Mouse (Mus musculus): Measurements from ENCODE around the gene Plg. TPM values are rescaled to one million over a fixed set of nuclear protein-coding genes. Genes with fewer than 3 reads are reported as not detected.

The Plg gene
- total and polyA plus RNA-seq, 3 experiments: not detected

DNA sequence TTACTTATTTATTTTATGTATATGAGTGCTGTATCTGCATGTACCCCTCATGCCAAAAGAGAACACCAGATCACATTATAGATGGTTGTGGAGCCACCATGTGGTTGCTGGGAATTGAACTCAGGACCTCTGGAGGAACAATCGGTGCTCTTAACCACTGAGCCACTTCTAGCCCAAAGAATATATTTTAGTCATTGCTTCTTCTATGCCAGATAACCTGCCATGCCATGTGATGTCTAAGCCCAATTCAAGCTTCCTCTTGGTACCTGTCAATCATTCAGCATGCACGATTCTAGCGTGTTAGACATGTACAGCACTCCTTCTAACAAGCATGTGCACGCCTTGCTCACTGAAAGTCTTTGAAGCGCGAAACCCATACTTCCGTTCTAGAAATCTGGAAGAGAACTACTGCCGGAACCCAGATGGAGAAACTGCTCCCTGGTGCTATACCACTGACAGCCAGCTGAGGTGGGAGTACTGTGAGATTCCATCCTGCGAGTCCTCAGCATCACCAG lies 17.8 kb downstream of the Plg start:
- Histone ChIP-seq H3K9me3 (replicated peaks; ENCODE audit: insufficient read depth, low read length) (no peaks in the 10 kb centered on the region), H3K9ac (ENCODE audit: control insufficient read depth, low read depth, low read length, poor library complexity, severe bottlenecking) (no peak overlapping the region), H3K79me2 (ENCODE audit: control insufficient read depth, insufficient read depth, low read length, poor library complexity) (no peaks in the 10 kb centered on the region), H3K4me3 (ENCODE audit: control insufficient read depth in 1 of 2, insufficient read depth in 1 of 2, low read depth in 2 of 2, low read length in 2 of 2) (no peak overlapping the region), H3K27me3 (ENCODE audit: control insufficient read depth in 1 of 2, insufficient read depth in 2 of 2, low read length in 2 of 2) (peaks cover 3 to 4% of the 10 kb centered on the region in 2 experiments; a peak in 3 of 4 replicates), H3K4me1 (ENCODE audit: control insufficient read depth in 1 of 2, insufficient read depth in 2 of 2, low read length in 2 of 2) (no peaks in the 10 kb centered on the region), H3K36me3 (ENCODE audit: control insufficient read depth in 1 of 2, insufficient read depth in 2 of 2, low read length in 2 of 2) (no peaks in the 10 kb centered on the region), H3K27ac (ENCODE audit: control insufficient read depth, low read depth, low read length) (no peak overlapping the region)
- peak; percentile 54; the same call in 1 of the 2 replicates for TF ChIP-seq TBP (IDR thresholded peaks at IDR 0.05; ENCODE audit: low read depth, low read length)
- no peak for TF ChIP-seq SIN3A (IDR thresholded peaks at IDR 0.05; ENCODE audit: low read length)
- no peak for DNase-seq (ENCODE audit: low read depth, low spot score)

DNA sequence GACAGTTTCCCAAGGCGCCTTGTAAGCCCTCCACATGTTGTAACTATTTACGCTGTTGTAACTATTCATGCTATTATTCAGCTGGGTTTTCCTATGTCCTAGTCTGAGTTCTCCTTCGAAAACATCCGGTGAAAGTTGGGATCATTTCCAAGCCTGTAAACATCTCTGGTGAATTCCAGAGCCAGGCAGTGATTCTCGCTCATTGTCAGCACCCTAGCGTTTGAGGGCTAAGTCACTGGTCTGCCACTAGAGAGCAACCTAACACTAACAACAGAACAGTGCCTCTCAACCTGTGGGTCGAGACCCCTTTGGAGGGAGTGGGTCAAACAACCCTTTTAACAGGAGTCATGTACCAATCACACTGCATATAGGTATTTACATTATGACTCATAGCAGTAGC lies 25.0 kb downstream of the Plg start:
- Histone ChIP-seq H3K79me2 (ENCODE audit: control insufficient read depth, insufficient read depth, low read length, poor library complexity) (no peaks in the 10 kb centered on the region), H3K9me3 (replicated peaks; ENCODE audit: insufficient read depth, low read length) (no peaks in the 10 kb centered on the region), H3K4me3 (ENCODE audit: control insufficient read depth in 1 of 2, insufficient read depth in 1 of 2, low read depth in 2 of 2, low read length in 2 of 2) (no peak overlapping the region), H3K36me3 (ENCODE audit: control insufficient read depth in 1 of 2, insufficient read depth in 2 of 2, low read length in 2 of 2) (no peaks in the 10 kb centered on the region), H3K4me1 (ENCODE audit: control insufficient read depth in 1 of 2, insufficient read depth in 2 of 2, low read length in 2 of 2) (no peaks in the 10 kb centered on the region), H3K27me3 (ENCODE audit: control insufficient read depth in 1 of 2, insufficient read depth in 2 of 2, low read length in 2 of 2) (no peaks in the 10 kb centered on the region; a peak in 1 of 4 replicates), H3K9ac (ENCODE audit: control insufficient read depth, low read depth, low read length, poor library complexity, severe bottlenecking) (no peak overlapping the region), H3K27ac (ENCODE audit: control insufficient read depth, low read depth, low read length) (no peak overlapping the region)
- TF ChIP-seq HCFC1 (IDR thresholded peaks at IDR 0.05; ENCODE audit: low read depth, low read length): no peak
- TF ChIP-seq CTCF (IDR thresholded peaks at IDR 0.05 in 2 of 3, conservative IDR thresholded peaks at IDR 0.05 in 1 of 3; ENCODE audit: control insufficient read depth in 1 of 3, insufficient read depth in 1 of 3, low read depth in 2 of 3, low read length in 3 of 3, poor library complexity in 1 of 3, severe bottlenecking in 1 of 3): 0 out of 6 replicates have a peak, but pooled peaks of 1 of the 3 experiments have one; percentile 3
- no peak for DNase-seq (ENCODE audit: low read depth, low spot score)

DNA sequence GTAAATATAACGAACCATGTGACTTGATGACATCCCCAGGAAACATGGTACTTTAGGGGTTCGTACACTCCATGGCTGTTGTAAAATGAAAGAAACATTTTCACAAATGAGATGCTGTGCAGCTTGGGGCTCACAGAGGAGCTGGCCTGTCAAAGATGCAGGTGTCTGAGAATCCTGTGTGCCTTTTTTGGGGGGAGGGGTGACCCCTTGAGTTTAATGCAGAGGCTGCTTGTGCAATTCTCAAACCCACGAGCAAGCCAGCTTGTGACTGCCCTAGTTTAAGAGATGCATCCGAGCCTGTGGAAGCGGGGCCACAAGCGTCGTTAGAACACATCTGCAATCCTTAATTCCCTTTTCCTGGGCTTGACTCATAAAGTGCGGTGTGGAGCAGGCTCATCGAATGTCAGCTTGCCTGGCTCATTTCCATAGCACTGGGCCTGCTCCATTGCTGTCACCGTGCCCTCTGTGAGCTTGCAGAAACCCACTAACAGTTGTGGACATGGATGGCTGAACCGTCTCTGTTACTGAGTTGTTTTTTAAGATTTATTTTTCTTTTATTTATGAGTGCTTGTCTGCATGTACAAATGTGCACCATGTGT lies 31.0 kb downstream of the Plg start:
- Histone ChIP-seq H3K9me3 (replicated peaks; ENCODE audit: insufficient read depth, low read length) (no peaks in the 10 kb centered on the region), H3K4me3 (ENCODE audit: control insufficient read depth in 1 of 2, insufficient read depth in 1 of 2, low read depth in 2 of 2, low read length in 2 of 2) (no peak overlapping the region), H3K27me3 (ENCODE audit: control insufficient read depth in 1 of 2, insufficient read depth in 2 of 2, low read length in 2 of 2) (no peaks in the 10 kb centered on the region), H3K36me3 (ENCODE audit: control insufficient read depth in 1 of 2, insufficient read depth in 2 of 2, low read length in 2 of 2) (no peaks in the 10 kb centered on the region), H3K27ac (ENCODE audit: control insufficient read depth, low read depth, low read length) (no peak overlapping the region), H3K79me2 (ENCODE audit: control insufficient read depth, insufficient read depth, low read length, poor library complexity) (no peaks in the 10 kb centered on the region), H3K4me1 (ENCODE audit: control insufficient read depth in 1 of 2, insufficient read depth in 2 of 2, low read length in 2 of 2) (no peaks in the 10 kb centered on the region), H3K9ac (ENCODE audit: control insufficient read depth, low read depth, low read length, poor library complexity, severe bottlenecking) (no peak overlapping the region)
- TF ChIP-seq ZKSCAN1 (IDR thresholded peaks at IDR 0.05; ENCODE audit: low read depth, low read length) (no peak), MAX (IDR thresholded peaks at IDR 0.05; ENCODE audit: low read length) (no peak), JUND (IDR thresholded peaks at IDR 0.05; ENCODE audit: low read depth, low read length) (no peak)
- DNase-seq (ENCODE audit: low read depth, low spot score): no peak

DNA sequence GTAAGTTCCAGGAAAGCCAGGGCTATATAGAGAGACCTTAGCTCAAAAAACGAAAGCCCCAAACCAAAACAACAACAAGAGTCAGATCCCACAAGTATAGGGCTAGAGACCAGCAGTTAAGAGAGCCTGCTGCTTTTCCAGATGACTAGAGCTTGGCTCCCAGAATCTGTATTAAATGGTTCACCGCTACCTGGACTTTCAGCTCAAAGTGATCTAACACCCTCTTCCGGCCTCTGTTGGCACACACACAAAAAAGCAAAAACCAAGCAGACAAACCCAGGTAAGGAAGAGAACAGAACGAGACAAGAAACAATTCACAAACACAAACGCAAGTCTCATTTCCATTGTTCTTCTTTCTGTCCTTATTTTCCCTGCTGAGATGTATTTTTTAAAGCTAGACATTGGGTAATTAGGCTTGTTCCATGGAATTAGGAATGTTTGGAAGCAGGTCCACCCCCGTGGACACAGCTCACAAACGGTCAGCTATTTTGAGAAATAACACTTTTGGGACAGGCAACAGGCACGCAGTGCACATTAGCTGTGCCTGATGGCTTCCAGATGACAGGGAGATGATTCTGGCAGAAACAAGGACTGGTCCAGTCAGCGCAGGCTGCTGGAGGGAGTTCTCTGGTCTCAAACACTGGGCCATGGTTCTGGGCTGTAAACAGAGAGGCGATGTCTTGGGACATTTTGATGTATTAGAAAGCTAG lies 33.9 kb downstream of the Plg start:
- H3K27ac ChIP-seq (ENCODE audit: control insufficient read depth, low read depth, low read length): no peak overlapping the region
- TF ChIP-seq E2F4 (IDR thresholded peaks at IDR 0.05; ENCODE audit: borderline replicate concordance, low read depth, low read length) (no peak), MXI1 (IDR thresholded peaks at IDR 0.05; ENCODE audit: low read depth, low read length) (no peak), ZKSCAN1 (IDR thresholded peaks at IDR 0.05; ENCODE audit: low read depth, low read length) (no peak), ZC3H11A (IDR thresholded peaks at IDR 0.05; ENCODE audit: low read depth, low read length) (no peak), MEF2A (IDR thresholded peaks at IDR 0.05; ENCODE audit: extremely low read depth, insufficient replicate concordance, low read depth, low read length, poor library complexity, severe bottlenecking) (no peak), EP300 (IDR thresholded peaks at IDR 0.05; ENCODE audit: low read depth in 1 of 2, low read length in 2 of 2) (no peak), NRF1 (IDR thresholded peaks at IDR 0.05; ENCODE audit: insufficient read depth, low read depth, low read length, poor library complexity, severe bottlenecking) (no peak), CTCF (IDR thresholded peaks at IDR 0.05 in 2 of 3, conservative IDR thresholded peaks at IDR 0.05 in 1 of 3; ENCODE audit: control insufficient read depth in 1 of 3, insufficient read depth in 1 of 3, low read depth in 2 of 3, low read length in 3 of 3, poor library complexity in 1 of 3, severe bottlenecking in 1 of 3) (no peak), NELFE (IDR thresholded peaks at IDR 0.05; ENCODE audit: low read depth, low read length) (no peak), CHD1 (IDR thresholded peaks at IDR 0.05; ENCODE audit: low read depth, low read length) (no peak), ELF1 (IDR thresholded peaks at IDR 0.05; ENCODE audit: low read depth, low read length) (no peak), TAL1 (IDR thresholded peaks at IDR 0.05; ENCODE audit: low read length) (no peak)

More for the DNA sequence above, 33.9 kb downstream of the Plg start:
- Histone ChIP-seq H3K4me3 (ENCODE audit: control insufficient read depth in 1 of 2, insufficient read depth in 1 of 2, low read depth in 2 of 2, low read length in 2 of 2) (no peak overlapping the region), H3K27me3 (ENCODE audit: control insufficient read depth in 1 of 2, insufficient read depth in 2 of 2, low read length in 2 of 2) (no peaks in the 10 kb centered on the region), H3K4me1 (ENCODE audit: control insufficient read depth in 1 of 2, insufficient read depth in 2 of 2, low read length in 2 of 2) (no peaks in the 10 kb centered on the region), H3K79me2 (ENCODE audit: control insufficient read depth, insufficient read depth, low read length, poor library complexity) (no peaks in the 10 kb centered on the region), H3K36me3 (ENCODE audit: control insufficient read depth in 1 of 2, insufficient read depth in 2 of 2, low read length in 2 of 2) (no peaks in the 10 kb centered on the region), H3K9ac (ENCODE audit: control insufficient read depth, low read depth, low read length, poor library complexity, severe bottlenecking) (no peak overlapping the region), H3K9me3 (replicated peaks; ENCODE audit: insufficient read depth, low read length) (no peaks in the 10 kb centered on the region)
- DNase-seq (ENCODE audit: low read depth, low spot score): no peak

Measured in MEL (cell line).